Mouse (Mus musculus) limb, embryonic 13.5 days (tissue): ENCODE measurements around the gene Arhgap8. TPM values are rescaled to one million over a fixed set of nuclear protein-coding genes. Genes with fewer than 3 reads are reported as not detected.

ENCODE experiments used
- ATAC-seq: fragments of 200-750 bp; cut with Nextera tagmentation; 2 replicates; pipeline ENCODE4 v1.8.0; 2017; ENCODE audit warnings: low read depth, moderate number of reproducible peaks, moderate TSS enrichment; ENCODE audit not compliant: low FRiP score
- H3K27ac ChIP-seq: fragments of 300-500 bp; sonication (generic); 2 replicates; pipeline ENCODE4 v1.5.1; 2015; ENCODE audit warnings: inconsistent platforms, mild to moderate bottlenecking, moderate library complexity
- H3K27me3 ChIP-seq: fragments of 300-500 bp; sonication (generic); 2 replicates; pipeline ENCODE4 v1.6.1; 2015; ENCODE audit warnings: mild to moderate bottlenecking, inconsistent platforms
- H3K36me3 ChIP-seq: fragments of 300-500 bp; sonication (generic); 2 replicates; pipeline ENCODE4 v1.6.1; 2015; ENCODE audit warnings: inconsistent platforms, mild to moderate bottlenecking, moderate library complexity
- H3K4me1 ChIP-seq: fragments of 300-500 bp; sonication (generic); 2 replicates; pipeline ENCODE4 v1.6.1; 2015; ENCODE audit warnings: inconsistent platforms
- H3K4me2 ChIP-seq: fragments of 300-500 bp; sonication (generic); replicated peaks from 2 replicates; pipeline ENCODE4 v1.6.1; 2015; ENCODE audit warnings: inconsistent platforms, mild to moderate bottlenecking, moderate library complexity
- H3K4me3 ChIP-seq: fragments of 300-500 bp; sonication (generic); 2 replicates; pipeline ENCODE4 v1.5.1; 2015; ENCODE audit warnings: moderate library complexity, mild to moderate bottlenecking, inconsistent platforms
- H3K9ac ChIP-seq: fragments of 300-500 bp; sonication (generic); 2 replicates; pipeline ENCODE4 v1.6.1; 2015; ENCODE audit warnings: mild to moderate bottlenecking, inconsistent platforms
- H3K9me3 ChIP-seq: fragments of 300-500 bp; sonication (generic); 2 replicates; pipeline ENCODE4 v1.6.1; 2016; ENCODE audit warnings: inconsistent platforms
- WGBS: fragments of 180-500 bp; shearing (Covaris S2); methylation state at CpG from one replicate; pipeline ENCODE4 v1.1.7; 2015; 5-methylcytosine and 5-hydroxymethylcytosine counted together
- polyA plus RNA-seq: library from polyadenylated mRNA; unstranded; fragments of >200 nt; fragmentation: Nextera tagmentation; extraction: Ambion mirVana; gene quantifications from 2 replicates; pipeline ENCODE4 v1.2.1, GENCODE M21; 2015

The Arhgap8 gene
- polyA plus RNA-seq, 1 experiment from 2014 or later: 6.7 TPM

GRCm38 (mm10) chr15:84818284-84818683 lies 98.4 kb downstream of the Arhgap8 start:
- H3K9ac ChIP-seq: no peak overlapping the region
- H3K27me3 ChIP-seq: no peaks in the 10 kb centered on the region
- no peaks in the 10 kb centered on the region for H3K9me3 ChIP-seq
- ATAC-seq: no peak
- H3K4me3 ChIP-seq: no peak overlapping the region
- H3K27ac ChIP-seq: no peak overlapping the region
- H3K36me3 ChIP-seq: no peaks in the 10 kb centered on the region
- no peaks in the 10 kb centered on the region for H3K4me1 ChIP-seq
- WGBS: 88% methylated on average over 11 of the region's 11 CpGs
- H3K4me2 ChIP-seq: no peak overlapping the region

DNA sequence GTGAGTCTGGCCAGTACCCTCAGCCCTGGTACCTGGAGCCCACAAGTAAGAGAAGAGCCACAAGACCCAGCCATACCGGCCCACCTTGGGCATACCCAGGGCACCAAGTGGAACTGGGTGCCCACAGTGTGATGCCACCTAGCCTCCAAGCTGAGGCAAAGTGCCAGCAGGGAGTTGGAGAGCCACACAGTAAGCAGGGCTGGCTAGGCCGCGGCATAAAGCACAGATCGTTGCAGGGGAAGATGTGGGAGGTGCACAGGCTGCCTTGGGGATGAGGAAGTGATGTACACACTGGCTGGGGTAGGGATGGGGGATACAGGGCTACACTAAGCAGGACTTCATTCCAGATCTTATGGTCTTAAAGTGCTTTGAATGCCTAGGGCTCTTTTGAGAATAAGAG lies 101.0 kb downstream of the Arhgap8 start:
- H3K36me3 ChIP-seq: no peaks in the 10 kb centered on the region
- H3K27me3 ChIP-seq: no peaks in the 10 kb centered on the region
- H3K9me3 ChIP-seq: no peaks in the 10 kb centered on the region
- WGBS: 88% methylated on average over 4 of the region's 4 CpGs
- H3K4me2 ChIP-seq: no peak overlapping the region
- no peak overlapping the region for H3K27ac ChIP-seq
- H3K4me1 ChIP-seq: no peaks in the 10 kb centered on the region
- no peak for ATAC-seq
- H3K4me3 ChIP-seq: no peak overlapping the region
- H3K9ac ChIP-seq: no peak overlapping the region

Other genes with a start within 250 kb of the Arhgap8 start
- 22.2 and 25.2 TPM in 2 replicates for gene Rtl6, start 162.2 kb upstream of the Arhgap8 start, polyA plus RNA-seq
- gene Prr5, start 50.4 kb upstream of the Arhgap8 start, polyA plus RNA-seq: 31.1 and 31.8 TPM in 2 replicates
- gene Phf21b, start 136.0 kb downstream of the Arhgap8 start, polyA plus RNA-seq: 0.48 and 0.73 TPM in 2 replicates
- 0.68 and 0.73 TPM in 2 replicates for gene Gm29666, start 200.0 kb downstream of the Arhgap8 start, polyA plus RNA-seq
- gene Nup50, start 203.4 kb downstream of the Arhgap8 start, polyA plus RNA-seq: 37.1 and 39.8 TPM in 2 replicates